Mouse (Mus musculus): ENCODE results near the gene Ccnjl. TPM values are rescaled to one million over a fixed set of nuclear protein-coding genes. Genes with fewer than 3 reads are reported as not detected.
A peak's percentile ranks its signal among the peaks of the same experiment; 100 is the strongest.

Ccnjl gene
- total RNA-seq, 2 experiments from 2014 or later = 3.8 to 4.6 TPM

GRCm38 (mm10) chr11:43585211-43586005 is 56.8 kb downstream of the Ccnjl start:
- intact Hi-C loops (cut with DNase I) = loop anchor here (1.0 to 5.0 kb wide), 2 partner anchors 58 to 91 kb away; partner anchors contain the start of gene Ccnjl
- no peak for TF ChIP-seq CTCF (IDR thresholded peaks at IDR 0.05)
- DNase-seq (ENCODE audit: extremely low spot score in 1 of 2, low spot score in 2 of 2) = no peak
- Histone ChIP-seq H3K4me3 (no peak overlapping the region), H3K27ac (no peak overlapping the region)

DNA sequence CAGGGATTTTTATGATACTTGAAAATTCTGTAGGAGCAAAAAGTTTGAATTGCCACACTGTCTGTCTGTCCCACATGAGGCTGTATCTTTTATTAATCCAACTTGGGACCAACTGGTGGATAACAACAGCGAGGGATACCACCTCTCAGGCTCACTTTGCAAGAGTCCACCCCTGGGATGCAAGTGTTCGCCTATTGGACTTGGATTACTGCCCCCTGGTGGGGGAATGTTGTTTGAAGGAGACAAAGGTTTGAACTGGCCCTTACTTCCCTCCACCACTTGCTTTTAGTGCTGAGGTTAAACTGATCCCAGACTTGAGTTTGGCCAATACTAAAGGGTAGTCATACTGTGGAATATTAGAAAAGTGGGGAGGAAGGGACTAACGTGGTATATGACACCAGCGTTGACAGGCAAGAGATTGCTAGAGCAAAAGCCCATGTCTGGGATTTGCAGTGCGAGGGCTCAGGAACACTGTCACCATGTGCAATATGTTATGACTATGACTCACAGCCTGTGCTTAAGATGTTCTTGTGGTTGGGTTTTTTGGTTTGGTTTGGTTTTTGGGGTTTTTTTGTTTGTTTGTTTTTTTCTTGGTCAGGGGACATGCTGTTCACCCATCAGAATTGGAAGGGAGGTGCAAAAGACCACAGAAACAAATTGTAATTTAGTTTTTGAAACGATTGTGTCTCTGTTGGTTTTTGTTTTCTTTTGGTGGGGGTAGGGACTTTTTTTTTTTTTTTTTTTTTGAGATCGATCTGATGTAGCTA is 57.9 kb downstream of the Ccnjl start, which contains the start of gene 4933415A04Rik:
TSS of gene 4933415A04Rik (plus strand) at position 717 of the 767 bp plus-strand sequence.
- TF ChIP-seq CTCF (IDR thresholded peaks at IDR 0.05) = peak; percentile 70
- H3K27ac ChIP-seq = no peak within 1 kb of the TSS

GRCm38 (mm10) chr11:43589530-43590072 is 61.0 kb downstream of the Ccnjl start:
- no peak overlapping the region for H3K4me3 ChIP-seq
- no peak for TF ChIP-seq CTCF (IDR thresholded peaks at IDR 0.05)
- no peak overlapping the region for H3K27ac ChIP-seq
- intact Hi-C loops (cut with DNase I) = loop anchor here (5.0 kb wide), 1 partner anchor 62 kb away; the partner anchor contains the start of gene Ccnjl
- no peak for DNase-seq (ENCODE audit: extremely low spot score in 1 of 2, low spot score in 2 of 2)

More for the DNA sequence above, 57.9 kb downstream of the Ccnjl start, which contains the start of gene 4933415A04Rik:
- intact Hi-C loops (cut with DNase I) = loop anchor here (1.0 to 5.0 kb wide), 2 partner anchors 59 to 92 kb away; partner anchors contain the start of gene Ccnjl
- DNase-seq (ENCODE audit: extremely low spot score in 1 of 2, low spot score in 2 of 2) = peak; percentile 56 to 68
- H3K4me3 ChIP-seq = no peak within 1 kb of the TSS

GRCm38 (mm10) chr11:43601440-43601839 is 72.9 kb downstream of the Ccnjl start, which contains the start of gene Fabp6:
Fabp6 (minus strand) TSS chr11:43601540.
- TF ChIP-seq CTCF (IDR thresholded peaks at IDR 0.05) = no peak
- DNase-seq (ENCODE audit: extremely low spot score in 1 of 2, low spot score in 2 of 2) = no peak
- Histone ChIP-seq H3K4me3 (no peak within 1 kb of the TSS), H3K27ac (no peak within 1 kb of the TSS)
- intact Hi-C loops (cut with DNase I) = no loop called here

DNA sequence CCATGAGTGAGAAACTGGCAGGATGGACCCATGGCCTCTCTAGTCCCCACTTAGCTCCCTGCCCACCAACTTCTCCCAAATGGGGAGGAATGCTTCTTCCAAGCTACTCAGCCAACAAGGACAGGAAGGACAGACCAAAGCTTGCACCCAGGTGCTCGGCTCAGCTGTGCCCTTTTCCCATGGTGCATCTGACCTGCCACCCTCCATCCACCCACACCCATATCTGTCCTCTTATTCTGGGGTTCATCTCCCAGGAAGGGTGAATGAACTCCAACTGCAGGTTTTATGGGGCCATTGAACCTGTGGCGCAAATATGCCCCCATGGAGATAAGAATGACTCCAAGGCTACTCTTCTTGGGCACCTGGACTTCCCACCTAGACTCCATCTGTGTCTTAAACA is 75.6 kb downstream of the Ccnjl start:
- intact Hi-C loops (cut with DNase I) = no loop called here
- TF ChIP-seq CTCF (IDR thresholded peaks at IDR 0.05) = no peak
- Histone ChIP-seq H3K4me3 (no peak overlapping the region), H3K27ac (no peak overlapping the region)
- no peak for DNase-seq (ENCODE audit: extremely low spot score in 1 of 2, low spot score in 2 of 2)

GRCm38 (mm10) chr11:43604891-43605290 is 76.3 kb downstream of the Ccnjl start:
- Histone ChIP-seq H3K4me3 (no peak overlapping the region), H3K27ac (no peak overlapping the region)
- intact Hi-C loops (cut with DNase I) = no loop called here
- no peak for DNase-seq (ENCODE audit: extremely low spot score in 1 of 2, low spot score in 2 of 2)
- TF ChIP-seq CTCF (IDR thresholded peaks at IDR 0.05) = no peak

GRCm38 (mm10) chr11:43605859-43606258 is 77.3 kb downstream of the Ccnjl start:
- no peak for TF ChIP-seq CTCF (IDR thresholded peaks at IDR 0.05)
- intact Hi-C loops (cut with DNase I) = no loop called here

DNA sequence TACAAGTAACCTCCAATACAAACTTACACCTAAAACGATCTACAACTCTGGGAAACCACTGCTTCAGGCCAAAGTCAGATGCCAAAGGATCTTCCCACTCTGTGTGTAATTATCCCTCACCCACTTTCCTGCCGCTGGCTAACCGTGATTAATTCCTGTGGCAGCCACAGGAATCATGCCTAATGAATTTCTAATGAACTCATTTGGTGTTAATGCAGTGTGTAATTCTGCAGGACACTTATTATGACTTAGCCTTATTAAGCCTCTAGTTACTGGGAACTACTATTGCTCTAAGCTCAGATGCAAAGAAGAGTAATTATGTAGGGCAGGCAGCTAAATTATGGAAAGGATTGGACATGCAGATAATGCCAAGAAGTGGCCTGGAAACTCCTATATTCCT is 79.9 kb downstream of the Ccnjl start:
- intact Hi-C loops (cut with DNase I) = no loop called here
- no peak overlapping the region for H3K27ac ChIP-seq

More at GRCm38 (mm10) chr11:43605859-43606258, 77.3 kb downstream of the Ccnjl start:
- no peak overlapping the region for H3K4me3 ChIP-seq
- H3K27ac ChIP-seq = no peak overlapping the region
- no peak for DNase-seq (ENCODE audit: extremely low spot score in 1 of 2, low spot score in 2 of 2)

GRCm38 (mm10) chr11:43610006-43610661 is 81.5 kb downstream of the Ccnjl start:
- H3K4me3 ChIP-seq = no peak overlapping the region
- intact Hi-C loops (cut with DNase I) = no loop called here
- no peak for TF ChIP-seq CTCF (IDR thresholded peaks at IDR 0.05)
- no peak overlapping the region for H3K27ac ChIP-seq
- no peak for DNase-seq (ENCODE audit: extremely low spot score in 1 of 2, low spot score in 2 of 2)

More for the DNA sequence above, 79.9 kb downstream of the Ccnjl start:
- H3K4me3 ChIP-seq = no peak overlapping the region
- no peak for TF ChIP-seq CTCF (IDR thresholded peaks at IDR 0.05)
- no peak for DNase-seq (ENCODE audit: extremely low spot score in 1 of 2, low spot score in 2 of 2)

GRCm38 (mm10) chr11:43610662-43611033 is 82.1 kb downstream of the Ccnjl start:
- no peak for DNase-seq (ENCODE audit: extremely low spot score in 1 of 2, low spot score in 2 of 2)
- intact Hi-C loops (cut with DNase I) = no loop called here
- TF ChIP-seq CTCF (IDR thresholded peaks at IDR 0.05) = no peak
- H3K27ac ChIP-seq = no peak overlapping the region
- no peak overlapping the region for H3K4me3 ChIP-seq

GRCm38 (mm10) chr11:43612834-43613488 is 84.4 kb downstream of the Ccnjl start:
- peak; percentile 77 for TF ChIP-seq CTCF (IDR thresholded peaks at IDR 0.05)
- peak; percentile 74 to 84 for DNase-seq (ENCODE audit: extremely low spot score in 1 of 2, low spot score in 2 of 2)
- Histone ChIP-seq H3K4me3 (no peak overlapping the region), H3K27ac (no peak overlapping the region)
- intact Hi-C loops (cut with DNase I) = loop anchor here (1.0 kb wide), 2 partner anchors 68 to 119 kb away; partner anchors contain the start of gene Pwwp2a
